Mouse (Mus musculus): ENCODE results near the gene Dop1b. TPM values are rescaled to one million over a fixed set of nuclear protein-coding genes. Genes with fewer than 3 reads are reported as not detected.
"Not testable (repeated sequence)": the region's sequence is repeated elsewhere in the genome, so short reads cannot be mapped to it uniquely, and the experiment has no call there.

Dop1b gene
- total RNA-seq, 4 experiments from 2014 or later: 16.9 to 36.6 (median 26.4) TPM

GRCm38 (mm10) chr16:93797021-93797840, 85.5 kb downstream of the Dop1b start:
- no peak for DNase-seq

- no peak for DNase-seq
These were observed 86.3 kb downstream of the Dop1b start for GRCm38 (mm10) chr16:93797841-93798492.

- DNase-seq: no peak
These were observed 86.9 kb downstream of the Dop1b start for GRCm38 (mm10) chr16:93798623-93799022.

- no peak for DNase-seq
These were observed 87.4 kb downstream of the Dop1b start for GRCm38 (mm10) chr16:93799071-93799470.

- DNase-seq: no peak
These were observed 88.2 kb downstream of the Dop1b start for GRCm38 (mm10) chr16:93799936-93800335.

GRCm38 (mm10) chr16:93807167-93807566, 95.5 kb downstream of the Dop1b start:
- DNase-seq: no peak

GRCm38 (mm10) chr16:93807961-93808554, 96.4 kb downstream of the Dop1b start:
- no peak for DNase-seq

- DNase-seq: peak; percentile 54
These were observed 104.4 kb downstream of the Dop1b start for GRCm38 (mm10) chr16:93815856-93816736.

- no peak for DNase-seq
These were observed 105.2 kb downstream of the Dop1b start for GRCm38 (mm10) chr16:93816861-93817260.

- DNase-seq: no peak
These were observed 105.7 kb downstream of the Dop1b start for GRCm38 (mm10) chr16:93817371-93817770.

GRCm38 (mm10) chr16:93818691-93819324, 107.1 kb downstream of the Dop1b start:
- no peak for DNase-seq

- DNase-seq: no peak
These were observed 107.6 kb downstream of the Dop1b start for GRCm38 (mm10) chr16:93819325-93819696.

- DNase-seq: no peak
These were observed 108.3 kb downstream of the Dop1b start for GRCm38 (mm10) chr16:93820040-93820439.

GRCm38 (mm10) chr16:93821706-93822105, 110.0 kb downstream of the Dop1b start:
- no peak for DNase-seq

GRCm38 (mm10) chr16:93822433-93823225, 110.9 kb downstream of the Dop1b start:
- DNase-seq: not testable (repeated sequence)

- no peak for DNase-seq
These were observed 113.1 kb downstream of the Dop1b start for GRCm38 (mm10) chr16:93824799-93825198.

GRCm38 (mm10) chr16:93825463-93825862, 113.8 kb downstream of the Dop1b start:
- no peak for DNase-seq

GRCm38 (mm10) chr16:93826054-93826453, 114.3 kb downstream of the Dop1b start:
- DNase-seq: no peak

GRCm38 (mm10) chr16:93826478-93826877, 114.8 kb downstream of the Dop1b start:
- DNase-seq: not testable (repeated sequence)

GRCm38 (mm10) chr16:93826909-93827308, 115.2 kb downstream of the Dop1b start:
- DNase-seq: no peak

- no peak for DNase-seq
These were observed 117.8 kb downstream of the Dop1b start for GRCm38 (mm10) chr16:93829526-93829925.
